In genomic region chrX:70475215-70475765, GRCm38 (mm10) we compare ENCODE assay signal across 8 mouse cellular contexts. TPM values are rescaled to one million over a fixed set of nuclear protein-coding genes. Genes with fewer than 3 reads are reported as not detected.
A peak's percentile ranks its signal among the peaks of the same experiment; 100 is the strongest.
DNase-seq lines count a peak whose midpoint lies in the region; ATAC-seq and TF ChIP-seq lines count a peak whose summit lies in the region.
"Had no signal": no experiment of that assay in that cellular context is flagged by ENCODE, and none has a peak within 500 bp of the region (broad histone marks: within the 10 kb centered on the region; RNA-seq: fewer than 3 reads in every experiment).

No protein-coding gene starts in this region.

- no peak overlapping the region for H3K4me3 ChIP-seq in lung, embryonic 14.5 days (ENCODE audit: low read depth, low read length)
- H3K4me3 ChIP-seq in forebrain, embryonic 15.5 days, result peak overlapping the region; percentile 63
- H3K4me3 ChIP-seq in limb, embryonic 12.5 days (replicated peaks), result no peak overlapping the region
- H3K4me3 ChIP-seq in neural tube, embryonic 15.5 days (replicated peaks), result peak overlapping the region; percentile 53

- no peaks in the 10 kb centered on the region for H3K27me3 ChIP-seq in lung, embryonic 14.5 days (ENCODE audit: insufficient read depth, low read length)
- H3K27me3 ChIP-seq in forebrain, embryonic 15.5 days, result no peaks in the 10 kb centered on the region
- H3K27me3 ChIP-seq in limb, embryonic 12.5 days, result no peaks in the 10 kb centered on the region; the same call in 1 of the 2 replicates
- H3K27me3 ChIP-seq in neural tube, embryonic 15.5 days (replicated peaks), result no peaks in the 10 kb centered on the region

- no peak for ATAC-seq in lung, embryonic 14.5 days (ENCODE audit: insufficient read depth)
- ATAC-seq in forebrain, embryonic 15.5 days (replicated peaks), result no peak
- ATAC-seq in limb, embryonic 12.5 days (ENCODE audit: insufficient number of reproducible peaks, insufficient read depth, low FRiP score, low TSS enrichment, low read depth), result no peak
- ATAC-seq in neural tube, embryonic 15.5 days (ENCODE audit: low FRiP score), result no peak
- no peak for ATAC-seq in inflammation-experienced regulatory T-cells, adult 6 months

- no peak for DNase-seq in lung, embryonic 14.5 days
- no peak for DNase-seq in lung, postnatal 14 days
- no peak for DNase-seq in spleen, postnatal 4 days (ENCODE audit: low spot score in 2 of 2)
- DNase-seq: kidney, adult 18-20 months had no signal

- H3K9me3 ChIP-seq in lung, embryonic 14.5 days (ENCODE audit: low read depth, low read length), result no peaks in the 10 kb centered on the region
- no peaks in the 10 kb centered on the region for H3K9me3 ChIP-seq in forebrain, embryonic 15.5 days
- H3K9me3 ChIP-seq in limb, embryonic 12.5 days, result no peaks in the 10 kb centered on the region
- H3K9me3 ChIP-seq in neural tube, embryonic 15.5 days (replicated peaks), result no peaks in the 10 kb centered on the region

- WGBS in lung, embryonic 14.5 days, result 75% methylated on average over 3 of the region's 3 CpGs
- WGBS in forebrain, embryonic 15.5 days, result 58% methylated on average over 3 of the region's 3 CpGs
- WGBS in limb, embryonic 12.5 days, result 81% methylated on average over 3 of the region's 3 CpGs
- 59% methylated on average over 3 of the region's 3 CpGs for WGBS in neural tube, embryonic 15.5 days

- H3K4me1 ChIP-seq in lung, embryonic 14.5 days (ENCODE audit: insufficient read depth), result no peaks in the 10 kb centered on the region
- H3K4me1 ChIP-seq in forebrain, embryonic 15.5 days, result peaks cover 13% of the 10 kb centered on the region
- H3K4me1 ChIP-seq in limb, embryonic 12.5 days (replicated peaks), result peaks cover 3% of the 10 kb centered on the region; the same call in 1 of the 2 replicates
- H3K4me1 ChIP-seq in neural tube, embryonic 15.5 days, result peaks cover 7% of the 10 kb centered on the region; the same call in 1 of the 2 replicates

- no peaks in the 10 kb centered on the region for H3K36me3 ChIP-seq in lung, embryonic 14.5 days (ENCODE audit: insufficient read depth)
- no peaks in the 10 kb centered on the region for H3K36me3 ChIP-seq in forebrain, embryonic 15.5 days
- H3K36me3 ChIP-seq in limb, embryonic 12.5 days, result no peaks in the 10 kb centered on the region
- no peaks in the 10 kb centered on the region for H3K36me3 ChIP-seq in neural tube, embryonic 15.5 days

- H3K4me2 ChIP-seq in lung, embryonic 14.5 days, result peak overlapping the region; percentile 59
- peak overlapping the region; percentile 47 for H3K4me2 ChIP-seq in forebrain, embryonic 15.5 days (replicated peaks)
- H3K4me2 ChIP-seq in limb, embryonic 12.5 days, result peak overlapping the region; percentile 58; the same call in 1 of the 2 replicates
- H3K4me2 ChIP-seq in neural tube, embryonic 15.5 days, result peak overlapping the region; percentile 58

- TF ChIP-seq CTCF in lung, embryonic 14.5 days (IDR thresholded peaks at IDR 0.05; ENCODE audit: low read depth), result no peak

- H3K9ac ChIP-seq in lung, embryonic 14.5 days, result no peak overlapping the region
- H3K9ac ChIP-seq in forebrain, embryonic 15.5 days (replicated peaks), result no peak overlapping the region
- no peak overlapping the region for H3K9ac ChIP-seq in limb, embryonic 12.5 days (replicated peaks)
- H3K9ac ChIP-seq in neural tube, embryonic 15.5 days (replicated peaks), result no peak overlapping the region

- no peak overlapping the region for H3K27ac ChIP-seq in lung, embryonic 14.5 days (ENCODE audit: low read depth)
- no peak overlapping the region for H3K27ac ChIP-seq in forebrain, embryonic 15.5 days (replicated peaks)
- no peak overlapping the region for H3K27ac ChIP-seq in limb, embryonic 12.5 days
- no peak overlapping the region for H3K27ac ChIP-seq in neural tube, embryonic 15.5 days (replicated peaks)

RNA-seq across cellular contexts. Expression of gene Tmem185a, which starts 1.7 kb away (rescaled TPM):
- 36.0 TPM in 2 replicates for polyA plus RNA-seq in lung, embryonic 14.5 days (2014; fragmentation: Nextera tagmentation; extraction: Ambion mirVana)
- polyA plus RNA-seq in forebrain, embryonic 15.5 days (2015; fragmentation: Nextera tagmentation; extraction: Ambion mirVana), result 50.0 and 51.1 TPM in 2 replicates
- polyA plus RNA-seq in limb, embryonic 12.5 days (2016; fragmentation: Nextera tagmentation; extraction: Ambion mirVana), result 39.8 and 40.3 TPM in 2 replicates
- polyA plus RNA-seq in neural tube, embryonic 15.5 days (2015; fragmentation: Nextera tagmentation; extraction: Ambion mirVana), result 44.3 and 44.4 TPM in 2 replicates
- 10 to 100 TPM; 19.8 to 30.3 (median 21.2) TPM for polyA plus RNA-seq in inflammation-experienced regulatory T-cells, adult 6 months (2017; shearing (Covaris generic))

Comparison
In these comparisons a context has a peak if more than half of its experiments do, and no peak if none do; other contexts are left out.
1. H3K4me3 ChIP-seq: peak in forebrain, embryonic 15.5 days (single experiment) and neural tube, embryonic 15.5 days (single experiment); none in lung, embryonic 14.5 days (single experiment) and limb, embryonic 12.5 days (single experiment).
2. Peak in every context shown above with its lines, with median percentiles within 50 percentile points of each other: H3K4me2 ChIP-seq.